2 mouse cellular contexts compared by ENCODE assay signal in genomic region chr17:29267040-29267439, GRCm38 (mm10). TPM values are rescaled to one million over a fixed set of nuclear protein-coding genes. Genes with fewer than 3 reads are reported as not detected.
"Had no signal": no experiment of that assay in that cellular context is flagged by ENCODE, and none has a peak within 500 bp of the region (broad histone marks: within the 10 kb centered on the region; RNA-seq: fewer than 3 reads in every experiment).

No protein-coding gene starts in this region.

RNA-seq across cellular contexts. Expression of gene Cpne5, which starts 29.1 kb away (rescaled TPM):
- total RNA-seq: monocyte, adult 5-6 weeks had no signal
- polyA plus RNA-seq: macrophage had no signal
